Mouse (Mus musculus): ENCODE measurements at regions not wholly inside any gene's neighbourhood (a gene's known extent, or its start where the extent isn't known, plus 50 kb on each side); places are given as distances from the start of the nearest gene placed in this dataset.

- TF ChIP-seq POLR2A (IDR thresholded peaks at IDR 0.05; ENCODE audit: extremely low read depth, insufficient read depth, low read length) = no peak
- TF ChIP-seq CTCF (IDR thresholded peaks at IDR 0.05; ENCODE audit: low read depth, low read length) = no peak
Observed at GRCm38 (mm10) chr13:91368664-91369063, 91.4 kb upstream of the Ssbp2 start.
